Mouse (Mus musculus) 416B (cell line): ENCODE data around the gene Ppp1r9b.

ENCODE experiments used
- DNase-seq: peaks from one replicate; pipeline ENCODE4 v3.0.0; 2011; ENCODE audit warnings: low read depth

Gene Ppp1r9b

GRCm38 (mm10) chr11:95046980-95047680 lies 56.3 kb downstream of the Ppp1r9b start:
- peak; percentile 75 for DNase-seq

- DNase-seq, result no peak
Observed at GRCm38 (mm10) chr11:95053062-95053461, 62.2 kb downstream of the Ppp1r9b start.
